Mouse (Mus musculus) bone marrow macrophage, adult 2 months (primary cell): Measurements from ENCODE around the gene Bace1.

ENCODE experiments used
- CTCF ChIP-seq: IDR thresholded peaks from 2 replicates; pipeline ENCODE4 v1.5.1; 2012; ENCODE audit warnings: low read depth, mild to moderate bottlenecking, low read length, moderate library complexity
- POLR2A ChIP-seq: IDR thresholded peaks from 2 replicates; pipeline ENCODE4 v1.6.1; 2012; ENCODE audit warnings: mild to moderate bottlenecking, low read depth, low read length, borderline replicate concordance

GRCm38 (mm10) chr9:45795722-45796121, 42.7 kb upstream of the Bace1 start:
- no peak for TF ChIP-seq CTCF
- no peak for TF ChIP-seq POLR2A
